7 mouse cellular contexts compared by ENCODE assay signal in genomic region chr4:129877967-129878655, GRCm38 (mm10). TPM values are rescaled to one million over a fixed set of nuclear protein-coding genes. Genes with fewer than 3 reads are reported as not detected.
DNase-seq lines count a peak whose midpoint lies in the region; ATAC-seq lines count a peak whose summit lies in the region.

No protein-coding gene starts in this region.

- peak; percentile 36; the same call in 1 of the 2 replicates for ATAC-seq in hindbrain, embryonic 12.5 days (ENCODE audit: low FRiP score)
- ATAC-seq in limb, embryonic 15.5 days (ENCODE audit: insufficient number of reproducible peaks, low FRiP score, low TSS enrichment, low read depth), result no peak
- no peak for ATAC-seq in stomach, embryonic 14.5 days (ENCODE audit: insufficient number of reproducible peaks, insufficient read depth, low FRiP score, low read depth)

- DNase-seq in thymus, postnatal 4 days, result peak; percentile 16
- DNase-seq in thymus, adult 18-20 months, result no peak
- DNase-seq in T-cell, adult 2 months (ENCODE audit: low spot score), result no peak
- no peak for DNase-seq in layer of hippocampus, postnatal 14 days (ENCODE audit: low spot score in 2 of 2)

- no peaks in the 10 kb centered on the region for H3K36me3 ChIP-seq in hindbrain, embryonic 12.5 days
- no peaks in the 10 kb centered on the region for H3K36me3 ChIP-seq in limb, embryonic 15.5 days
- H3K36me3 ChIP-seq in stomach, embryonic 14.5 days (ENCODE audit: control insufficient read depth, insufficient read depth, low read length), result no peaks in the 10 kb centered on the region

- H3K4me1 ChIP-seq in hindbrain, embryonic 12.5 days, result peaks cover 27% of the 10 kb centered on the region
- peaks cover 24% of the 10 kb centered on the region for H3K4me1 ChIP-seq in limb, embryonic 15.5 days
- H3K4me1 ChIP-seq in stomach, embryonic 14.5 days (ENCODE audit: control insufficient read depth, insufficient read depth, low read length), result peaks cover 24% of the 10 kb centered on the region

- WGBS in hindbrain, embryonic 12.5 days, result 66% methylated on average over 11 of the region's 11 CpGs
- 58% methylated on average over 11 of the region's 11 CpGs for WGBS in limb, embryonic 15.5 days
- WGBS in stomach, embryonic 14.5 days, result 69% methylated on average over 11 of the region's 11 CpGs

- H3K27ac ChIP-seq in hindbrain, embryonic 12.5 days, result peak overlapping the region; percentile 81; the same call in 1 of the 2 replicates
- H3K27ac ChIP-seq in limb, embryonic 15.5 days, result peak overlapping the region; percentile 84; the same call in 1 of the 2 replicates
- H3K27ac ChIP-seq in stomach, embryonic 14.5 days (ENCODE audit: low read length), result peak overlapping the region; percentile 77

- no peaks in the 10 kb centered on the region for H3K27me3 ChIP-seq in hindbrain, embryonic 12.5 days
- no peaks in the 10 kb centered on the region for H3K27me3 ChIP-seq in limb, embryonic 15.5 days
- no peaks in the 10 kb centered on the region for H3K27me3 ChIP-seq in stomach, embryonic 14.5 days (ENCODE audit: control insufficient read depth, insufficient read depth, low read length)

- peak overlapping the region; percentile 52 for H3K4me2 ChIP-seq in hindbrain, embryonic 12.5 days (replicated peaks)
- peak overlapping the region; percentile 49; the same call in 1 of the 2 replicates for H3K4me2 ChIP-seq in limb, embryonic 15.5 days
- H3K4me2 ChIP-seq in stomach, embryonic 14.5 days (replicated peaks; ENCODE audit: low read depth, low read length), result peak overlapping the region; percentile 49

- H3K9ac ChIP-seq in hindbrain, embryonic 12.5 days, result no peak overlapping the region; the same call in 1 of the 2 replicates
- no peak overlapping the region for H3K9ac ChIP-seq in limb, embryonic 15.5 days
- no peak overlapping the region for H3K9ac ChIP-seq in stomach, embryonic 14.5 days (replicated peaks; ENCODE audit: low read depth, low read length)

- H3K4me3 ChIP-seq in hindbrain, embryonic 12.5 days, result no peak overlapping the region
- no peak overlapping the region for H3K4me3 ChIP-seq in limb, embryonic 15.5 days
- H3K4me3 ChIP-seq in stomach, embryonic 14.5 days (ENCODE audit: low read depth, low read length), result peak overlapping the region; percentile 23; the same call in 1 of the 2 replicates

- no peaks in the 10 kb centered on the region for H3K9me3 ChIP-seq in hindbrain, embryonic 12.5 days (replicated peaks)
- H3K9me3 ChIP-seq in limb, embryonic 15.5 days, result no peaks in the 10 kb centered on the region
- H3K9me3 ChIP-seq in stomach, embryonic 14.5 days (ENCODE audit: control insufficient read depth, low read depth, low read length), result no peaks in the 10 kb centered on the region

RNA-seq across cellular contexts. Expression of gene Spocd1, which starts 50.9 kb away (rescaled TPM):
- 0.06 TPM in 1 of 2 replicates, not detected in the other for polyA plus RNA-seq in hindbrain, embryonic 12.5 days (2016; fragmentation: Nextera tagmentation; extraction: Ambion mirVana)
- polyA plus RNA-seq in limb, embryonic 15.5 days (2015; fragmentation: Nextera tagmentation; extraction: Ambion mirVana), result 0.07 and 0.08 TPM in 2 replicates
- polyA plus RNA-seq in stomach, embryonic 14.5 days (2014; fragmentation: Nextera tagmentation; extraction: Ambion mirVana), result not detected in 2 replicates
- total RNA-seq in layer of hippocampus, postnatal 14 days (2021), result under 1 TPM; 0.09 to 0.21 TPM
